Mouse (Mus musculus) v-Abl transformed pro-B cells (cell line): ENCODE data around the gene Abca6.

Experiments used
- in situ Hi-C, 2 experiments: fragments of 400-800 bp; cut with MboI; formaldehyde crosslinking; loops; one replicate each; pipeline ENCODE4 v1.15.1; 2025; ENCODE audit not compliant: unreplicated experiment in 2 of 2

Abca6 gene

DNA sequence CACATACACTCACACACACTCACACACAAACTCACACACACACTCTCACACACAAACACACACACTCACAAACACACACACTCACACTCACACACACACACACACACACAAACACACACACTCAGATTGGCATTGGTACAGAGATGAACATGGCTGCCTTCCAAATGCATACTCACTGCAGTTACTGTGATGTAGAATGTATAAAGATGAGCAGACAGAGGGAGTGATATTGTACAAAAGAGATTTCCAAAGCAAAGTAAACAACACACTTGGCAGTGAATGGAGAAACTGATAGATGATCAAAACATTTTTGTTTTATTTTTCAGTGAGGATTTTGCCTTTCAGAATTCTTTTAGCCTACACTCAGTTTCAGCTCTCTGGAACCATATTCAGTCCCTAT is 34.5 kb downstream of the Abca6 start:
- in situ Hi-C loops: no loop called here

DNA sequence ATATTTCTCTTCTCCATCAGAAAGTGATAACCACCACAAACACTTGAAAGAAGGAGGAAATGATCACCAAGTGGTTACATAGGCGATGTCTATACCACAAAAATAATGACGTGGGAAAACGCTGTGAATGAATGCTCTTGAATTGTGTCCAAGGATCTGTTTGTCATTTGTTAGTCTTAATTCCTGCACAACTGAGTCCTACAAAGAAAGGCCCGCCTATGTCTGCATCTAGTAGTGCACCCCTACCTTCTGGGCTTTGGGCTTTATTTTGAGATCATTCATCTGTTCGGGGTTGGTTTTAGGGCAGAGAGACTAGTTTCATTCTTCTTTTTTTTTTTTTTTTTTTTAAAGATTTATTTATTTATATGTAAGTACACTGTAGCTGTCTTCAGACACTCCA is 47.6 kb downstream of the Abca6 start:
- in situ Hi-C loops: no loop called here

DNA sequence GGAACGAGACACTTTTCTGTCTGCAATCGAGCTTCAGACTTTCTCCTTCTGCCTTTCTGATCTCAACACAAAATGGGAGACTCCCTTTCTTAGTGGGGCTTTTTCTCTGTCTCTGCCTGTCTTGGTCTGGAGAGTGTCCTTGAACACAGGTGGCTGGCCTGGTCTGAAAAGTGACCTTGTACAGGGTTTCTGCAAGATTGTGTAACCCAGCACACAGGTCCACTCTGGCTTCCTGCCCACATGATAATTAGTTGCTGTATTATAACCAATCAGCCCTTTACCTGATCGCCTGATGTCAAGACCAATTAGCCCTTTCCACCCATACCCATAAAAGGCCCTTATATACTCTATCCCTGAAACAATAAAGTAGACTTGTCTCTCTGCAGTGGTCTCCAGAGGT is 52.7 kb downstream of the Abca6 start:
- in situ Hi-C loops: no loop called here

DNA sequence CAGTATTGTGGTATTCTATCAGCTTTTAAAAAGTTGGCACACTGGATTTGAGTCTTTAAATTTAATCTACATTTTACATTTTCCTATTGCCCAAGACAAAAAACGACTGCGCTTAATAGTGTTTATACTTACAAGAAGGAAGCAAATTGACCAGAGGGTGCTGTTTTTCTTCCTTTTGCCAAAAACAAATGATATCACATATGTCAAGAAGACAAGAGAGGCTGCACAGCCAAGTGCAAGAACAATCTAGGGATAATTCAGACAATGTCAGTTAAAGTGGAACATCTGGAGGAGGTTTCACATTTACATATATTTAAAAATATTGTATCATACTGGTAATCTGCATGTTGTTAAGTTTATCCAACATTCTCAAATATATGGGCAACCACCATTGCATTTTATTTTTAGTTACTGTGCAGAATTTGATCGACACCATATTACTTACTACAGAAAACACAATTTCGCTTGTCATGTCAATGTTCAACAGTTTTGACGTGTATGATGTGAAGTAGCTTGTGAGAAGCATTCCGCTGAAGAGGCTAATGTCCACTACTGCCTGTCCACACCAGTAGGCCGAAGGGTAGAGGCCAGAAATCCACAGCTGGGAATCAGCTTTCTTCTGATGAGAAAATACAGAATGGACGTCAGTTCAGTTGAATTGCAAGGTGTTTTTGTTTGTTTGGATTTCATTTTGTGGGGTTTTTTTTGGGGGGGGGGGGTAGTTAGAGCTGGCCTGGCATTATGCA is 54.8 kb downstream of the Abca6 start:
- in situ Hi-C loops: no loop called here

DNA sequence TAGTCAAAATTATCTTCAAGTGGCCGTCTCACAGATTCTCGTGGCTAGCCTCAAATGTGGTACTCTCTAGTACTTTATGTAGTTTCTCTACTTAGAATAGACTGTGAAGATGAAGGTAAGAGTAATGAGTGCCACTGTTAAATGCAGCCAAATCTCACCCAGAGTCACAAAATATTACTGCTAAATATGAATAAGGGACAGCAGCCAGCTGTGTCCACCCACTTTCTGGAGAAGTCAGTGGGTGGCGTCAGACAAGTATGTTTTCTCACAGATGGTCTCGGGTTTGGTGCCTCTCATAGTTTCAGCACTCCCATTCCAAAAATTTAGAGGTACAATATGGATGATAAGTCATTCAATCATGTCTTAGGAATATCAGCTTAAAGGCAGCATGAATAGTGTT is 56.3 kb downstream of the Abca6 start:
- in situ Hi-C loops: no loop called here

DNA sequence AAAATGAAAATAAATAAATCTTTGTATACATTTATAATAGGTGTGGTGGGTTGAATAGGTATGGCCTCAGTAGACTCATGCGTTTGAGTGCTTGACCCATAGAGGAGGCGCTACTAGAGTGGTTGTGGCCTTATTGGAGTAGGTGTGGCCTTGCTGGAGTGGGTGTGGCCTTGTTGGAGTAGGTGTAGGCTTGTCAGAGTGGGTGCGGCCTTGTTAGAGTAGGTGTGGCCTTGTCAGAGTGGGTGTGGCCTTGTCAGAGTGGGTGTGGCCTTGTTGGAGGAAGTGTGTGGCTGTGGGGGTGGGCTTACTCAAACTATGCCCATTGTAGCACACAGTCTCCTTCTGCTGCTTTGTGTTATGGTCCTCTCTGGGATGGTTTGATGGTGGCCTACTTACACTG is 80.4 kb downstream of the Abca6 start:
- in situ Hi-C loops: no loop called here

DNA sequence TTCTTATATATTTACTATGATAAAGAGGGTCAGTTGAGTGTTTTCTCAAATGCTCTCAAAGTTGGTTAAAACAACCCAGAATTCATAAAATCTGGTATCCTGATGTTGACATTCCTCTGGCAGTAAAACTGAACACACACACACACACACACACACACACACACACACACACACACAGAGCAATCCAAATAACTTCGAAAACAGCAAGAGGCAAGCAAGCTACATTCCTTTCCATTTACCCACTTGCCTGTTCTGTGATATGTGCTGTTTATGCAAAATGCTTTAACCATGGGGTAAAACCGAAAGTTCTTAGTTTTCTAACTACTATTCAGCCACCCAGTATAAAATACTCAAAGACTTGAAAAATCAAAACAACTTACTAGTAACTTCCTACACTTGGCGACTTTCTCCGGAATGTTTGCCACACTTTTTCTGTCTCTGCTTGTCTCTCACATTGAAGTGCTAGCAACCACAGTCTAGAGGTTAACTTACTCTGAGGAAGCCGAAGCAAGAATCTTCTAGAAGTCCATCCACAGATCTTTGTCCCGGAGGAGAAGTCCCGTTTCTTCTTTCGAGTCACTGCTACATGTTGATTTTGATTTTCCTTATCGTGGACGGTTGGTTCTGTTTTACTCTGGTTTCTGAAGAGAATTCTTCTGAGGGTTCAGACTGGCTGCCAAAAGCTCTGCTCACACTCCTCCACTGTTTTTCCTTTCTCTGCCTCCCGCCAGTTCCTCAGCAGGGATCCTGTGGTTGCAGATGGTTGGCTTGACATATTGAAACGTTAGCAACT is 83.9 kb downstream of the Abca6 start, which contains the start of gene Abca9:
Gene Abca9, minus strand, starts transcription at position 738 of the 793 bp plus-strand sequence.
- in situ Hi-C loops: no loop called here

DNA sequence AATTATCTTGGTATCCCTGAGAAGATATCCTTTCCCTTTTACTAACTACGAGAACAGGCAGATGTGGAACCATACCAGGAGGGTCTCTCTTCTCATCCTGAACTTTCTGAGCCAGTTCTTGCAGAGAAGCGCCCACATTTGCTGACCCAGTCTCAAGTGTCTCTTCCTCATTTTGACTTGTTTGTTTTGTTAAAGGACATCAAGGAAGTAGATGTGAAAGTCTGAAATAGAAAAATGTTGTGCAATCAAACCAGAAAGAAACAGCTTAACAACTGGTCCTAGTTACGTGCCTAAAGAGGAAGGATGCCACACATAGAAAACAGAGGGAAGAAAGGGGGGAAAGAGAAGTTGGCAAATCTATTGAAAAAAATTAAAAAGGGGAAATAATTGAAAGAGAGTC is 85.8 kb downstream of the Abca6 start:
- in situ Hi-C loops: no loop called here

DNA sequence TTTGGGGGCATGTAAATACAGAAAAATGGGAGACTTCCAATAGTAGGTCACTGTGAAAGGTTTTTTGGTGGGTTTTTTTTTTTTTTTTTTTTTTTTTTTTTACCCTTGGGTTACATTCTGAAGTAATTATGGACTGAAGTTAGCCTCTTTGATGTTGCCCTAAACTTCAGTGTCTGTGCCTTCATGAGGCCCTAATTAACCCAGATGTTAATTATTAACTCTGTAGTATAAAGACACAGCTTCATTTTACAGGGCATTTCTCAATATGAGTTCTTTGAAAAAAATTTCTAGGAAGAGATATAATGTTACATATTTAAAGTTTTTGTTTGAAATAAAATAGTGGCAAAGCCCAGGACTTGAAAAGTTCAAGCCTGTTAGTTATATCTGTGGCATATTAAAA is 86.2 kb downstream of the Abca6 start:
- in situ Hi-C loops: no loop called here

DNA sequence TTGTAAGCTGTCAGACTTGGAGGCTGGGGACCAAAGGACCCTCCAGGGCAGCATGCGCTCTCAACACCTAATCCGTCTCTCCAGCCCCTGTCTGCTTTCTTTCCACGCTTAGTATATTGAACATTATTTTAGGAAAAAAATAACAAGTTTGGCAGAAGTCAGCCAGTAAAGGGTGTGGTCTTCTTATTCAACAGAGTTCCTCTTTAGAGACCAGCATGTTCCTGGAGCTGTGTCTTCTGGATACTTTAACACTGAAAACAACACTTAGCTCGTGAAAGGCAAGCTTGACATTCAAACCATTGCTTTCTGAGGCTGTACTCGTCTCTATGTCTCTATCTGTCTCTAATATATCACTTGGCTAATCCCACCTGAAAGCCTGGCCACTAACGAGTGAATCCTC is 94.5 kb downstream of the Abca6 start:
- in situ Hi-C loops: no loop called here

DNA sequence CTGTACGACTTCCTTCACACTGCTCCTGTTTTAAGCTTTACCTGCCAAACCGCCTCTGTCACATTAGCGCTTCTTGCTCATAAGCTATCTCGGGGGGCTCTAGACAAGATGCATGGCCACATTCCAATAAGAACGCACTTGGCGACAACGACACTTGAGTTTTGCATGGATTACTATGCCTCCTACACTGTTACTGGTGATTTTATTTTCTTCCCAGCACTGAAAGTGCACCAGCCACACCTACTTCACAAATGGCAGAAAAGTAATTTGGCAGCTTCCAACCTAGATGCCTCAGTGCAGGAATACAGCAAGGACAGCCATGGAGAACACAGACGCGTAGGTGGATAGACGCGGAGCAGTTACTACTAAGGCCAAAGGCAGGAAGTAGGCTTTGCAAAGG is 95.6 kb downstream of the Abca6 start:
- in situ Hi-C loops: no loop called here

DNA sequence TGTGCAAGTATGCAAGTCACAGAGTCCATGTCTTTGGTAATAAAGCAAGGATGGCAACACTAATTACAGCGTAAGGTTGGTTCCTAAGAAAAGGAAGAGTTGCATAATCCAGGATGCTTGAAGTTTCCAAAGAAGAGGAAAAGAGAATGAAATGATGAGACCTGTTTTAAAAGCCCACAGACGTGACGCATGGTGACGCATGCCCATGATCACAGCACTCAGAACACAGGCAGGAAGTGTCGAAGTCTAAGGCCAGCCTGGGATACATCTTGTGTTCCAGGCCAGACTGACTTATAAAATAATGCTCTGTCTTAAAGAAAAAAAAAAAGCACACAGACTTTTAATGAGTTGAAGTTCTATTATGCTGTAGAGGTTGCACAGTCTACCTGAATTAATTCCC is 103.9 kb downstream of the Abca6 start:
- in situ Hi-C loops: no loop called here

DNA sequence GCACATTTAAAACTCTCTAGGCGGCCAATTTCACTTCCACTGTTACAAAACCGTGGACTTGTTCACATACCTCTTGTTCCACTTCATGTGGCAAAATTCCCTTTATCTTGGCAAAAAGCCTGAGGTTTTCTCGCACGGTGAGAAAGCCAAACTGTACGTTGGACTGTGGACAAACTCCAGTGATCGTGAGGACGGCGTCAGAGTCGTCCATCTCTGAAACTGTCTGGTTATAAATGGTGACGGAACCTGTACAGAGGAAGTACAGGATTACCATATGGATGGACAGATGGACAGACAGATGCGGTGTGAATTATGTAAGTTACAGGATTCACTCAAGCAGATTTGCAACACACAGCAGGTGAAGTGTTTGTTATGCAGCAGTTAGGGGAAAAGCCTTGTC is 106.2 kb downstream of the Abca6 start:
- in situ Hi-C loops: no loop called here

DNA sequence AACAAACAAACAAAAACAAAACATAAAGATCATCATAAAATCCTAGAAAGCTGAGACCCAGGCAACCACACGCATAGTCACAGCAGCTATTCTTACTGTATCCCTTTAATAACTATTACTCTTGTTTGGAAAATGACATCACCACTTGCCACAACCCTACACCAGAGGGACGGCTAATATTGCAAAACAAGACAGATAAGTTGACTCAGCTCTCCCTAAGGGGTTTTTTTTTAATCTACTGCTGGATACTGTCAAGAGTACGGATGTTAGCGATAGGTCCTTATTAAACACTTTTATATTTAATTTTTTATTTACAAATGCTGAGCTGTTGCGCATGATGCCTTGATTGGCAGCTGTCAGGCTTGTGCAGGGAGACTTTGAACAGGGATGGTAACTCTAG is 120.8 kb downstream of the Abca6 start:
- in situ Hi-C loops: no loop called here
